Mouse (Mus musculus): ENCODE data around the gene Lrfn5. TPM values are rescaled to one million over a fixed set of nuclear protein-coding genes. Genes with fewer than 3 reads are reported as not detected.

Lrfn5 gene
- total and polyA plus RNA-seq, 3 experiments = not detected

GRCm38 (mm10) chr12:61723158-61723557, 200.2 kb downstream of the Lrfn5 start:
- H3K4me1 ChIP-seq (ENCODE audit: control insufficient read depth in 1 of 2, insufficient read depth in 2 of 2) = no peaks in the 10 kb centered on the region
- no peak overlapping the region for H3K4me2 ChIP-seq (ENCODE audit: insufficient read depth, low read depth, poor library complexity, severe bottlenecking)
- H3K9ac ChIP-seq (ENCODE audit: insufficient read depth, low read depth) = no peak overlapping the region
- H3K27me3 ChIP-seq (replicated peaks) = no peaks in the 10 kb centered on the region
- in situ Hi-C loops (cut with MboI; ENCODE audit: low pct_ligation_motif_present, low pct_unique_long_range_greater_than_20kb, low sequenced_read_pairs) = no loop called here
- no peaks in the 10 kb centered on the region for H3K36me3 ChIP-seq (replicated peaks in 1 of 2; ENCODE audit: control insufficient read depth in 1 of 2, insufficient read depth in 1 of 2, low read length in 1 of 2)
- no peaks in the 10 kb centered on the region for H3K79me2 ChIP-seq (replicated peaks; ENCODE audit: control insufficient read depth, extremely low read depth, insufficient read depth, poor library complexity, severe bottlenecking)
- peaks cover 18% of the 10 kb centered on the region for H3K9me3 ChIP-seq (replicated peaks; ENCODE audit: low read length)
- no peak for DNase-seq (ENCODE audit: extremely low read depth)
- dilution Hi-C loops (cut with MboI; ENCODE audit: extremely low pct_ligation_motif_present, extremely low pct_unique_long_range_greater_than_20kb, low sequenced_read_pairs) = no loop called here
- no peak overlapping the region for H3K4me3 ChIP-seq (replicated peaks in 1 of 3; ENCODE audit: low read depth in 2 of 3, low read length in 2 of 3, poor library complexity in 1 of 3)
- TF ChIP-seq POLR2A (IDR thresholded peaks at IDR 0.05; ENCODE audit: low read depth, low read length) = no peak
- H3K27ac ChIP-seq (ENCODE audit: insufficient read depth, low read depth) = no peak overlapping the region

GRCm38 (mm10) chr12:61807073-61807605, 284.2 kb downstream of the Lrfn5 start:
- dilution Hi-C loops (cut with MboI; ENCODE audit: extremely low pct_ligation_motif_present, extremely low pct_unique_long_range_greater_than_20kb, low sequenced_read_pairs) = no loop called here

GRCm38 (mm10) chr12:61823601-61824000, 300.7 kb downstream of the Lrfn5 start:
- H3K9me3 ChIP-seq (replicated peaks; ENCODE audit: low read length) = peaks cover 5% of the 10 kb centered on the region
- no peak overlapping the region for H3K4me3 ChIP-seq (replicated peaks in 1 of 3; ENCODE audit: low read depth in 2 of 3, low read length in 2 of 3, poor library complexity in 1 of 3)
- H3K36me3 ChIP-seq (replicated peaks in 1 of 2; ENCODE audit: control insufficient read depth in 1 of 2, insufficient read depth in 1 of 2, low read length in 1 of 2) = no peaks in the 10 kb centered on the region
- DNase-seq (ENCODE audit: extremely low read depth) = no peak
- H3K9ac ChIP-seq (ENCODE audit: insufficient read depth, low read depth) = no peak overlapping the region
- TF ChIP-seq GABPA (IDR thresholded peaks at IDR 0.05; ENCODE audit: insufficient replicate concordance, low read depth, low read length) (no peak), ZNF384 (IDR thresholded peaks at IDR 0.05; ENCODE audit: low read depth, low read length) (no peak), CHD1 (IDR thresholded peaks at IDR 0.05; ENCODE audit: low read depth, low read length) (no peak), CTCF (conservative IDR thresholded peaks at IDR 0.05 in 1 of 2, IDR thresholded peaks at IDR 0.05 in 1 of 2; ENCODE audit: low read depth in 2 of 2, low read length in 2 of 2) (no peak), USF2 (conservative IDR thresholded peaks at IDR 0.05; ENCODE audit: low read depth, low read length) (no peak), POLR2AphosphoS2 (IDR thresholded peaks at IDR 0.05; ENCODE audit: low read depth, low read length) (no peak), MAFK (IDR thresholded peaks at IDR 0.05; ENCODE audit: insufficient replicate concordance, low read length) (no peak), HCFC1 (IDR thresholded peaks at IDR 0.05; ENCODE audit: low read depth, low read length) (no peak), SMC3 (IDR thresholded peaks at IDR 0.05; ENCODE audit: low read depth, low read length) (no peak), CHD2 (IDR thresholded peaks at IDR 0.05; ENCODE audit: low read length) (no peak), IRF4 (IDR thresholded peaks at IDR 0.05; ENCODE audit: low read depth, low read length) (no peak), ETS1 (conservative IDR thresholded peaks at IDR 0.05; ENCODE audit: low read depth, low read length) (no peak), NRF1 (IDR thresholded peaks at IDR 0.05; ENCODE audit: low read depth, low read length) (no peak), MAX (IDR thresholded peaks at IDR 0.05; ENCODE audit: low read length) (no peak), TBP (conservative IDR thresholded peaks at IDR 0.05; ENCODE audit: low read depth, low read length) (no peak), ZKSCAN1 (IDR thresholded peaks at IDR 0.05; ENCODE audit: borderline replicate concordance, low read depth, low read length) (no peak), MEF2A (IDR thresholded peaks at IDR 0.05; ENCODE audit: borderline replicate concordance, low read depth, low read length) (no peak), ZMIZ1 (IDR thresholded peaks at IDR 0.05; ENCODE audit: low read depth, low read length) (no peak), PAX5 (IDR thresholded peaks at IDR 0.05; ENCODE audit: low read length) (no peak)
- H3K4me1 ChIP-seq (ENCODE audit: control insufficient read depth in 1 of 2, insufficient read depth in 2 of 2) = no peaks in the 10 kb centered on the region
- no peaks in the 10 kb centered on the region for H3K79me2 ChIP-seq (replicated peaks; ENCODE audit: control insufficient read depth, extremely low read depth, insufficient read depth, poor library complexity, severe bottlenecking)
- no peaks in the 10 kb centered on the region for H3K27me3 ChIP-seq (replicated peaks)
- H3K27ac ChIP-seq (ENCODE audit: insufficient read depth, low read depth) = no peak overlapping the region
- in situ Hi-C loops (cut with MboI; ENCODE audit: low pct_ligation_motif_present, low pct_unique_long_range_greater_than_20kb, low sequenced_read_pairs) (no loop called here), dilution Hi-C loops (cut with MboI; ENCODE audit: extremely low pct_ligation_motif_present, extremely low pct_unique_long_range_greater_than_20kb, low sequenced_read_pairs) (no loop called here)
- no peak overlapping the region for H3K4me2 ChIP-seq (ENCODE audit: insufficient read depth, low read depth, poor library complexity, severe bottlenecking)

More at GRCm38 (mm10) chr12:61807073-61807605, 284.2 kb downstream of the Lrfn5 start:
- H3K4me1 ChIP-seq (ENCODE audit: control insufficient read depth in 1 of 2, insufficient read depth in 2 of 2) = no peaks in the 10 kb centered on the region
- H3K9ac ChIP-seq (ENCODE audit: insufficient read depth, low read depth) = no peak overlapping the region
- no peak for DNase-seq (ENCODE audit: extremely low read depth)
- H3K9me3 ChIP-seq (replicated peaks; ENCODE audit: low read length) = peaks cover 10% of the 10 kb centered on the region
- TF ChIP-seq SIN3A (IDR thresholded peaks at IDR 0.05; ENCODE audit: low read length) = no peak
- no peak for TF ChIP-seq JUN (IDR thresholded peaks at IDR 0.05; ENCODE audit: insufficient read depth, low read depth, low read length)
- TF ChIP-seq MYC (IDR thresholded peaks at IDR 0.05; ENCODE audit: low read depth, low read length) = no peak
- TF ChIP-seq KAT2A (IDR thresholded peaks at IDR 0.05; ENCODE audit: insufficient replicate concordance, low read length) = no peak
- TF ChIP-seq MAZ (IDR thresholded peaks at IDR 0.05; ENCODE audit: low read depth, low read length) = no peak
- TF ChIP-seq JUND (conservative IDR thresholded peaks at IDR 0.05; ENCODE audit: low read depth, low read length) = no peak
- no peak overlapping the region for H3K4me3 ChIP-seq (replicated peaks in 1 of 3; ENCODE audit: low read depth in 2 of 3, low read length in 2 of 3, poor library complexity in 1 of 3)
- in situ Hi-C loops (cut with MboI; ENCODE audit: low pct_ligation_motif_present, low pct_unique_long_range_greater_than_20kb, low sequenced_read_pairs) = no loop called here
- no peak overlapping the region for H3K4me2 ChIP-seq (ENCODE audit: insufficient read depth, low read depth, poor library complexity, severe bottlenecking)
- H3K27me3 ChIP-seq (replicated peaks) = no peaks in the 10 kb centered on the region
- no peak overlapping the region for H3K27ac ChIP-seq (ENCODE audit: insufficient read depth, low read depth)
- H3K36me3 ChIP-seq (replicated peaks in 1 of 2; ENCODE audit: control insufficient read depth in 1 of 2, insufficient read depth in 1 of 2, low read length in 1 of 2) = no peaks in the 10 kb centered on the region
- no peaks in the 10 kb centered on the region for H3K79me2 ChIP-seq (replicated peaks; ENCODE audit: control insufficient read depth, extremely low read depth, insufficient read depth, poor library complexity, severe bottlenecking)
